Mouse (Mus musculus): ENCODE data around the gene Smim13. TPM values are rescaled to one million over a fixed set of nuclear protein-coding genes. Genes with fewer than 3 reads are reported as not detected.
"Not testable (repeated sequence)": the region's sequence is repeated elsewhere in the genome, so short reads cannot be mapped to it uniquely, and the experiment has no call there.

The Smim13 gene
- polyA plus RNA-seq, 1 experiment from 2014 or later: 19.4 TPM

GRCm38 (mm10) chr13:41244306-41244830 lies 5.3 kb upstream of the Smim13 start:
- Histone ChIP-seq H3K4me1 (ENCODE audit: control insufficient read depth, insufficient read depth, low read length) (no peaks in the 10 kb centered on the region), H3K9ac (ENCODE audit: low read length) (no peak overlapping the region), H3K36me3 (ENCODE audit: control insufficient read depth, insufficient read depth, low read length) (no peaks in the 10 kb centered on the region), H3K9me3 (ENCODE audit: control insufficient read depth, low read length) (no peaks in the 10 kb centered on the region), H3K27ac (ENCODE audit: low read depth, low read length) (no peak overlapping the region), H3K4me2 (ENCODE audit: low read depth) (no peak overlapping the region), H3K27me3 (ENCODE audit: control insufficient read depth, insufficient read depth, low read length) (no peaks in the 10 kb centered on the region), H3K4me3 (ENCODE audit: low read depth, low read length) (no peak overlapping the region)
- ATAC-seq (ENCODE audit: insufficient read depth, low FRiP score, low TSS enrichment) (no peak), DNase-seq (ENCODE audit: low spot score) (no peak)
- WGBS: 65% methylated on average over 6 of the region's 6 CpGs

- H3K4me2 ChIP-seq (ENCODE audit: low read depth): peak overlapping the region; percentile 56
- H3K4me3 ChIP-seq (ENCODE audit: low read depth, low read length): peak overlapping the region; percentile 71
- peak overlapping the region; percentile 45 for H3K9ac ChIP-seq (ENCODE audit: low read length)
- no peak overlapping the region for H3K27ac ChIP-seq (ENCODE audit: low read depth, low read length)
- ATAC-seq (ENCODE audit: insufficient read depth, low FRiP score, low TSS enrichment) (peak; percentile 10; the same call in 1 of the 2 replicates), DNase-seq (ENCODE audit: low spot score) (no peak)
- 0 out of 2 replicates have a peak, but pooled peaks cover 2% of the 10 kb centered on the region for H3K4me1 ChIP-seq (ENCODE audit: control insufficient read depth, insufficient read depth, low read length)
- no peaks in the 10 kb centered on the region for H3K9me3 ChIP-seq (ENCODE audit: control insufficient read depth, low read length)
- H3K27me3 ChIP-seq (ENCODE audit: control insufficient read depth, insufficient read depth, low read length): no peaks in the 10 kb centered on the region
- H3K36me3 ChIP-seq (ENCODE audit: control insufficient read depth, insufficient read depth, low read length): no peaks in the 10 kb centered on the region
- WGBS: 46% methylated on average over 12 of the region's 12 CpGs
These were observed 708 bp upstream of the Smim13 start for GRCm38 (mm10) chr13:41248751-41249520.

GRCm38 (mm10) chr13:41250318-41250981 lies 806 bp downstream of the Smim13 start:
- peak overlapping the region; percentile 49 for H3K4me2 ChIP-seq (ENCODE audit: low read depth)
- WGBS: 1% methylated on average over 27 of the region's 27 CpGs
- DNase-seq (ENCODE audit: low spot score) (no peak), ATAC-seq (ENCODE audit: insufficient read depth, low FRiP score, low TSS enrichment) (no peak)
- peak overlapping the region; percentile 67 for H3K9ac ChIP-seq (ENCODE audit: low read length)
- H3K4me3 ChIP-seq (ENCODE audit: low read depth, low read length): peak overlapping the region; percentile 71
- 0 out of 2 replicates have a peak, but pooled peaks cover 2% of the 10 kb centered on the region for H3K4me1 ChIP-seq (ENCODE audit: control insufficient read depth, insufficient read depth, low read length)
- no peaks in the 10 kb centered on the region for H3K36me3 ChIP-seq (ENCODE audit: control insufficient read depth, insufficient read depth, low read length)
- no peaks in the 10 kb centered on the region for H3K9me3 ChIP-seq (ENCODE audit: control insufficient read depth, low read length)
- H3K27me3 ChIP-seq (ENCODE audit: control insufficient read depth, insufficient read depth, low read length): no peaks in the 10 kb centered on the region
- peak overlapping the region; percentile 82 for H3K27ac ChIP-seq (ENCODE audit: low read depth, low read length)

- WGBS: 93% methylated on average over 5 of the region's 5 CpGs
- H3K4me2 ChIP-seq (ENCODE audit: low read depth): not testable (repeated sequence)
These were observed 1.6 kb downstream of the Smim13 start for GRCm38 (mm10) chr13:41251232-41251631.

GRCm38 (mm10) chr13:41251667-41252066 lies 2.0 kb downstream of the Smim13 start:
- H3K4me3 ChIP-seq (ENCODE audit: low read depth, low read length): no peak overlapping the region

More at GRCm38 (mm10) chr13:41251232-41251631, 1.6 kb downstream of the Smim13 start:
- H3K27me3 ChIP-seq (ENCODE audit: control insufficient read depth, insufficient read depth, low read length); DNase-seq (ENCODE audit: low spot score); ATAC-seq (ENCODE audit: insufficient read depth, low FRiP score, low TSS enrichment); H3K36me3 ChIP-seq (ENCODE audit: control insufficient read depth, insufficient read depth, low read length); H3K27ac ChIP-seq (ENCODE audit: low read depth, low read length); H3K4me1 ChIP-seq (ENCODE audit: control insufficient read depth, insufficient read depth, low read length); H3K4me3 ChIP-seq (ENCODE audit: low read depth, low read length); H3K9me3 ChIP-seq (ENCODE audit: control insufficient read depth, low read length); H3K9ac ChIP-seq (ENCODE audit: low read length): not testable (repeated sequence)

GRCm38 (mm10) chr13:41252141-41252540 lies 2.5 kb downstream of the Smim13 start:
- no peak for DNase-seq (ENCODE audit: low spot score)

More at GRCm38 (mm10) chr13:41251667-41252066, 2.0 kb downstream of the Smim13 start:
- Histone ChIP-seq H3K4me2 (ENCODE audit: low read depth) (no peak overlapping the region), H3K27ac (ENCODE audit: low read depth, low read length) (no peak overlapping the region), H3K9me3 (ENCODE audit: control insufficient read depth, low read length) (no peaks in the 10 kb centered on the region), H3K36me3 (ENCODE audit: control insufficient read depth, insufficient read depth, low read length) (no peaks in the 10 kb centered on the region), H3K27me3 (ENCODE audit: control insufficient read depth, insufficient read depth, low read length) (no peaks in the 10 kb centered on the region), H3K9ac (ENCODE audit: low read length) (no peak overlapping the region), H3K4me1 (ENCODE audit: control insufficient read depth, insufficient read depth, low read length) (0 out of 2 replicates have a peak, but pooled peaks cover 2% of the 10 kb centered on the region)
- no peak for DNase-seq (ENCODE audit: low spot score)
- WGBS: 86% methylated on average over 5 of the region's 5 CpGs
- no peak for ATAC-seq (ENCODE audit: insufficient read depth, low FRiP score, low TSS enrichment)

GRCm38 (mm10) chr13:41252736-41253135 lies 3.1 kb downstream of the Smim13 start:
- no peak overlapping the region for H3K27ac ChIP-seq (ENCODE audit: low read depth, low read length)
- no peaks in the 10 kb centered on the region for H3K9me3 ChIP-seq (ENCODE audit: control insufficient read depth, low read length)
- no peak overlapping the region for H3K9ac ChIP-seq (ENCODE audit: low read length)
- ATAC-seq (ENCODE audit: insufficient read depth, low FRiP score, low TSS enrichment) (no peak), DNase-seq (ENCODE audit: low spot score) (no peak)
- no peaks in the 10 kb centered on the region for H3K27me3 ChIP-seq (ENCODE audit: control insufficient read depth, insufficient read depth, low read length)
- no peak overlapping the region for H3K4me3 ChIP-seq (ENCODE audit: low read depth, low read length)
- H3K4me2 ChIP-seq (ENCODE audit: low read depth): no peak overlapping the region
- no peaks in the 10 kb centered on the region for H3K36me3 ChIP-seq (ENCODE audit: control insufficient read depth, insufficient read depth, low read length)
- 0 out of 2 replicates have a peak, but pooled peaks cover 2% of the 10 kb centered on the region for H3K4me1 ChIP-seq (ENCODE audit: control insufficient read depth, insufficient read depth, low read length)
- WGBS: 91% methylated on average over 7 of the region's 7 CpGs

More at GRCm38 (mm10) chr13:41252141-41252540, 2.5 kb downstream of the Smim13 start:
- H3K4me1 ChIP-seq (ENCODE audit: control insufficient read depth, insufficient read depth, low read length): 0 out of 2 replicates have a peak, but pooled peaks cover 2% of the 10 kb centered on the region
- H3K9ac ChIP-seq (ENCODE audit: low read length): no peak overlapping the region
- no peaks in the 10 kb centered on the region for H3K36me3 ChIP-seq (ENCODE audit: control insufficient read depth, insufficient read depth, low read length)
- no peaks in the 10 kb centered on the region for H3K9me3 ChIP-seq (ENCODE audit: control insufficient read depth, low read length)
- no peaks in the 10 kb centered on the region for H3K27me3 ChIP-seq (ENCODE audit: control insufficient read depth, insufficient read depth, low read length)
- no peak for ATAC-seq (ENCODE audit: insufficient read depth, low FRiP score, low TSS enrichment)
- no peak overlapping the region for H3K27ac ChIP-seq (ENCODE audit: low read depth, low read length)
- no peak overlapping the region for H3K4me2 ChIP-seq (ENCODE audit: low read depth)
- 82% methylated on average over 6 of the region's 6 CpGs for WGBS
- H3K4me3 ChIP-seq (ENCODE audit: low read depth, low read length): no peak overlapping the region

- H3K27me3 ChIP-seq (ENCODE audit: control insufficient read depth, insufficient read depth, low read length): no peaks in the 10 kb centered on the region
- H3K4me3 ChIP-seq (ENCODE audit: low read depth, low read length): no peak overlapping the region
- 93% methylated on average over 5 of the region's 5 CpGs for WGBS
- DNase-seq (ENCODE audit: low spot score) (no peak), ATAC-seq (ENCODE audit: insufficient read depth, low FRiP score, low TSS enrichment) (no peak)
- H3K4me1 ChIP-seq (ENCODE audit: control insufficient read depth, insufficient read depth, low read length): no peaks in the 10 kb centered on the region
- no peaks in the 10 kb centered on the region for H3K9me3 ChIP-seq (ENCODE audit: control insufficient read depth, low read length)
- no peak overlapping the region for H3K27ac ChIP-seq (ENCODE audit: low read depth, low read length)
- no peaks in the 10 kb centered on the region for H3K36me3 ChIP-seq (ENCODE audit: control insufficient read depth, insufficient read depth, low read length)
- no peak overlapping the region for H3K9ac ChIP-seq (ENCODE audit: low read length)
- H3K4me2 ChIP-seq (ENCODE audit: low read depth): no peak overlapping the region
These were observed 6.5 kb downstream of the Smim13 start for GRCm38 (mm10) chr13:41256126-41256525.
